Mouse (Mus musculus) heart, postnatal 0 days (tissue): ENCODE results near the gene Itpripl2. TPM values are rescaled to one million over a fixed set of nuclear protein-coding genes. Genes with fewer than 3 reads are reported as not detected.

Experiments used
- ATAC-seq: fragments of 200-750 bp; cut with Nextera tagmentation; 2 replicates; pipeline ENCODE4 v1.8.0; 2017; ENCODE audit warnings: low read depth, moderate number of reproducible peaks, moderate library complexity; ENCODE audit not compliant: insufficient read depth
- DNase-seq: peaks from one replicate; pipeline ENCODE4 v3.0.0-alpha.2; 2016; ENCODE audit warnings: low spot score
- H3K27ac ChIP-seq: fragments of 300-500 bp; sonication (generic); 2 replicates; pipeline ENCODE4 v1.5.1; 2014; ENCODE audit warnings: low read depth, mild to moderate bottlenecking
- H3K27me3 ChIP-seq: fragments of 300-500 bp; sonication (generic); 2 replicates; pipeline ENCODE4 v1.6.1; 2014; ENCODE audit warnings: low read length, mixed read lengths; ENCODE audit not compliant: control insufficient read depth, insufficient read depth
- H3K36me3 ChIP-seq: fragments of 300-500 bp; sonication (generic); replicated peaks from 2 replicates; pipeline ENCODE4 v1.6.1; 2014; ENCODE audit warnings: low read length, mixed read lengths; ENCODE audit not compliant: control insufficient read depth, insufficient read depth
- H3K4me1 ChIP-seq: fragments of 300-500 bp; sonication (generic); 2 replicates; pipeline ENCODE4 v1.6.1; 2014; ENCODE audit warnings: antibody characterized with exemption; ENCODE audit not compliant: control insufficient read depth, insufficient read depth
- H3K4me2 ChIP-seq: fragments of 300-500 bp; sonication (generic); 2 replicates; pipeline ENCODE4 v1.6.1; 2014; ENCODE audit warnings: low read depth, mild to moderate bottlenecking, low read length, moderate library complexity
- H3K4me3 ChIP-seq: fragments of 300-500 bp; sonication (generic); 2 replicates; pipeline ENCODE4 v1.5.1; 2014; ENCODE audit warnings: low read depth, low read length
- H3K9ac ChIP-seq: fragments of 300-500 bp; sonication (generic); replicated peaks from 2 replicates; pipeline ENCODE4 v1.6.1; 2014; ENCODE audit warnings: low read depth, low read length, mixed read lengths
- H3K9me3 ChIP-seq: fragments of 300-500 bp; sonication (generic); replicated peaks from 2 replicates; pipeline ENCODE4 v1.6.1; 2016; ENCODE audit warnings: low read length; ENCODE audit not compliant: control insufficient read depth
- CTCF ChIP-seq: IDR thresholded peaks from 2 replicates; pipeline ENCODE4 v1.5.1; 2016; ENCODE audit warnings: antibody characterized with exemption, control low read depth, low read depth
- EP300 ChIP-seq: IDR thresholded peaks from 2 replicates; pipeline ENCODE4 v1.6.1; 2016; ENCODE audit warnings: antibody characterized with exemption, low read depth
- WGBS: fragments of 180-500 bp; shearing (Covaris S2); extraction: QIAGEN DNeasy Blood & Tissue Kit; methylation state at CpG from one replicate; pipeline ENCODE4 v1.1.7; 2014; 5-methylcytosine and 5-hydroxymethylcytosine counted together
- polyA plus RNA-seq: library from polyadenylated mRNA; unstranded; fragments of >200 nt; fragmentation: Nextera tagmentation; extraction: Ambion mirVana; gene quantifications from 2 replicates; pipeline ENCODE4 v1.2.1, GENCODE M21; 2015
- total RNA-seq: library from RNA; depleted of rRNA; stranded (reverse); fragments of >200 nt; gene quantifications from 2 replicates; pipeline ENCODE4 v1.2.3, GENCODE M21; 2014; ENCODE audit warnings: low replicate concordance; rRNA removed

The Itpripl2 gene
- 25.4 and 31.6 TPM in 2 replicates for total RNA-seq
- polyA plus RNA-seq, result 3.8 and 3.9 TPM in 2 replicates

GRCm38 (mm10) chr7:118491431-118492147, at the start of gene Itpripl2:
TSS of gene Itpripl2 (minus strand) at chr7:118491975.
- peaks cover 6% of the 10 kb centered on the region; the same call in 1 of the 2 replicates for H3K36me3 ChIP-seq
- H3K4me3 ChIP-seq, result peak within 1 kb of the TSS; percentile 78
- peak within 1 kb of the TSS; percentile 92 for H3K9ac ChIP-seq
- H3K27ac ChIP-seq, result peak within 1 kb of the TSS; percentile 94
- H3K9me3 ChIP-seq, result no peaks in the 10 kb centered on the region
- DNase-seq (peak; percentile 66), ATAC-seq (peak; percentile 83)
- H3K27me3 ChIP-seq, result peaks cover 22% of the 10 kb centered on the region
- peak within 1 kb of the TSS; percentile 73 for H3K4me2 ChIP-seq
- TF ChIP-seq CTCF (no peak), EP300 (no peak)
- under 1% methylated on average over 55 of the region's 55 CpGs for WGBS
- H3K4me1 ChIP-seq, result peaks cover 3% of the 10 kb centered on the region; the same call in 1 of the 2 replicates

- no peak for ATAC-seq
- TF ChIP-seq CTCF (no peak), EP300 (no peak)
- DNase-seq, result no peak
- Histone ChIP-seq H3K27me3 (no peaks in the 10 kb centered on the region), H3K4me2 (no peak overlapping the region), H3K4me1 (peaks cover 5% of the 10 kb centered on the region; the same call in 1 of the 2 replicates), H3K36me3 (0 out of 2 replicates have a peak, but pooled peaks cover 4% of the 10 kb centered on the region), H3K27ac (no peak overlapping the region), H3K9me3 (no peaks in the 10 kb centered on the region), H3K9ac (no peak overlapping the region), H3K4me3 (no peak overlapping the region)
- WGBS, result 74% methylated on average over 4 of the region's 4 CpGs
Measured at GRCm38 (mm10) chr7:118535076-118535475, 43.3 kb upstream of the Itpripl2 start.

- Histone ChIP-seq H3K4me2 (no peak overlapping the region), H3K27ac (no peak overlapping the region), H3K27me3 (no peaks in the 10 kb centered on the region), H3K4me3 (no peak overlapping the region), H3K9me3 (no peaks in the 10 kb centered on the region), H3K4me1 (peaks cover 5% of the 10 kb centered on the region; the same call in 1 of the 2 replicates), H3K36me3 (peaks cover 9% of the 10 kb centered on the region; the same call in 1 of the 2 replicates), H3K9ac (no peak overlapping the region)
- DNase-seq (no peak), ATAC-seq (no peak)
- 64% methylated on average over 3 of the region's 3 CpGs for WGBS
- TF ChIP-seq EP300 (no peak), CTCF (no peak)
Measured at GRCm38 (mm10) chr7:118534326-118534725, 42.6 kb upstream of the Itpripl2 start.

DNA sequence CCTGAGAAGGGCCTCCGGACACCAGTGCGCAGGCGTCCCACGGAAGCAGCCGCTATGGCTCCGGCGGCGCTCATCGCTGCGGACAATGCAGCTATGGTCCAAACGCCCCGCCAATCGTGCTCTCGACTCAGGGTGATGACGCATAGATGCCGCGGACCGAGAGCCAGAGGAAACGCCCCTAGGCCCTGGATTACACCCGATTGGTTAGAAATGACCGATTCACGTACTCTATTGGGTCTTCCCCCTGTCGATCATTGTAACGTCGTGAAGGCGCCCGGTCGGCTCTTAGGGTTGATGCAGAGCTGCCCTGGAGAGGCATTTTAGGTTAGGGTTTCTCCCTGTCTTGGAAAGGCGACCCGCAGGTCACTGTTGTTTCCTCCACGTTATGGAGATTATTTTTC, 41.4 kb upstream of the Itpripl2 start, which contains the start of gene Coq7:
Coq7 (minus strand) TSS at position 179 of the 401 bp plus-strand sequence.
- ATAC-seq (peak; percentile 99), DNase-seq (peak; percentile 96)
- H3K4me2 ChIP-seq, result peak within 1 kb of the TSS; percentile 83
- H3K9ac ChIP-seq, result peak within 1 kb of the TSS; percentile 79
- H3K27ac ChIP-seq, result peak within 1 kb of the TSS; percentile 97
- peaks cover 5% of the 10 kb centered on the region; the same call in 1 of the 2 replicates for H3K4me1 ChIP-seq
- TF ChIP-seq EP300 (peak; percentile 89), CTCF (no peak)
- H3K27me3 ChIP-seq, result no peaks in the 10 kb centered on the region
- peak within 1 kb of the TSS; percentile 78 for H3K4me3 ChIP-seq
- under 1% methylated on average over 31 of the region's 31 CpGs for WGBS
- H3K9me3 ChIP-seq, result no peaks in the 10 kb centered on the region
- H3K36me3 ChIP-seq, result peaks cover 15% of the 10 kb centered on the region

DNA sequence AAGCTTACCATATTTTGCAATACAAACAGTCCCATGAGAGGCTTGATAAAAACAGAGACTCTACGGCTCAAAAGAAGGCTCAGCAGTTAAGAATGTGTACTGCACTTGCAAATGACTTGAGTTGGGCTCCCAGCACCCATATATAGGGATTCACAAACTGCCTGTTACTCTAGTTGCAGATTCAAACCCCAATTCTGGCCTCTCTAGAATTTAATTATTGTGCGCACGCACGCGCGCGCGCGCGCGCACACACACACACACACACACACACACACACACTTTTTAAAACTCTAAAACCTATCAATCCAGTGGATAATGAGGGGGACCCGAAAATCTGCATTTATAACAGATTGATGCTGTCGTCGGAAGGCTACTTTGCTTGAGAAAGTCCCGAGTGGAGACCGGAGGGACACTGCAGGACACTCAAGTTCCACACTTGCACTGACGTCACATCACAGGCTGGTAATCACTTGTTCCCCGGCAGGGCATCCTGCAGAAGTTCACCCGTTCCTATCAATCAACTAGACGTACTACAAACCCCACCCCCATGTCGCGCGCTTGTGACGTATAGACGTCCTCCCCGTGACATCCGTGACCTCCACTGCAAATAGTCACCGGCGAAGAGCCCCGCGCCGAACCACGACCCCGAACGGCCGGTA, 40.9 kb upstream of the Itpripl2 start:
- Histone ChIP-seq H3K4me1 (peaks cover 5% of the 10 kb centered on the region; the same call in 1 of the 2 replicates), H3K27me3 (no peaks in the 10 kb centered on the region), H3K36me3 (peaks cover 20% of the 10 kb centered on the region), H3K4me2 (peak overlapping the region; percentile 83), H3K27ac (peak overlapping the region; percentile 97), H3K9ac (peak overlapping the region; percentile 79), H3K9me3 (no peaks in the 10 kb centered on the region), H3K4me3 (peak overlapping the region; percentile 78)
- TF ChIP-seq EP300 (peak; percentile 91; the same call in 1 of the 2 replicates), CTCF (no peak)
- WGBS, result under 1% methylated on average over 36 of the region's 36 CpGs
- ATAC-seq (peak; percentile 94), DNase-seq (peak; percentile 98)
